Mouse (Mus musculus) heart, postnatal 36 days (tissue): Measurements from ENCODE around the gene Ube3b. TPM values are rescaled to one million over a fixed set of nuclear protein-coding genes. Genes with fewer than 3 reads are reported as not detected.
A peak's percentile ranks its signal among the peaks of the same experiment; 100 is the strongest.

ENCODE experiments used
- DNase-seq, 2 experiments: peaks; one replicate each; pipeline ENCODE4 v3.0.0; 2021 to 2022
- intact Hi-C: fragments of 180-260 bp; cut with DNase I; formaldehyde crosslinking; loops from one replicate; pipeline ENCODE4 v1.15.1; 2025
- total RNA-seq, 2 experiments: library from RNA; stranded (reverse); gene quantifications; 2 replicates each; pipeline ENCODE4 v1.2.3; 2021

The Ube3b gene
- total RNA-seq, 2 experiments from 2014 or later, result 82.8 to 96.4 TPM

- peak; percentile 39 to 52 for DNase-seq
- intact Hi-C loops, result loop anchor here (5.0 to 10.0 kb wide), 2 partner anchors 196 to 398 kb away; no protein-coding TSS in a partner anchor
Measured at GRCm38 (mm10) chr5:114373174-114373573, 7.2 kb upstream of the Ube3b start.

- no peak for DNase-seq
- intact Hi-C loops, result loop anchor here (5.0 to 10.0 kb wide), 2 partner anchors 196 to 399 kb away; no protein-coding TSS in a partner anchor
Measured at GRCm38 (mm10) chr5:114373581-114373980, 6.8 kb upstream of the Ube3b start.

- intact Hi-C loops, result loop anchor here (5.0 to 10.0 kb wide), 3 partner anchors 182 to 400 kb away; no protein-coding TSS in a partner anchor
- DNase-seq, result peak in 1 of 2 experiments; percentile 56
Measured at GRCm38 (mm10) chr5:114374409-114375213, 5.8 kb upstream of the Ube3b start.

- peak in 1 of 2 experiments; percentile 31 for DNase-seq
- intact Hi-C loops, result loop anchor here (5.0 to 10.0 kb wide), 2 partner anchors 186 to 404 kb away; no protein-coding TSS in a partner anchor
Measured at GRCm38 (mm10) chr5:114378177-114378920, 2.1 kb upstream of the Ube3b start.

- intact Hi-C loops, result loop anchor here (5.0 to 10.0 kb wide), 2 partner anchors 187 to 404 kb away; no protein-coding TSS in a partner anchor
- DNase-seq, result peak in 1 of 2 experiments; percentile 19
Measured at GRCm38 (mm10) chr5:114378936-114379335, 1.5 kb upstream of the Ube3b start.

- intact Hi-C loops, result loop anchor here (5.0 to 10.0 kb wide), 2 partner anchors 187 to 405 kb away; no protein-coding TSS in a partner anchor
- DNase-seq, result peak in 1 of 2 experiments; percentile 26
Measured at GRCm38 (mm10) chr5:114379763-114380162, 644 bp upstream of the Ube3b start.

- no peak for DNase-seq
- intact Hi-C loops, result no loop called here
Measured at GRCm38 (mm10) chr5:114381013-114381351, 575 bp downstream of the Ube3b start.

GRCm38 (mm10) chr5:114383184-114383904 is 2.9 kb downstream of the Ube3b start:
- intact Hi-C loops, result loop anchor here (1.0 kb wide), 2 partner anchors 27 to 71 kb away; no protein-coding TSS in a partner anchor
- peak; percentile 33 to 62 for DNase-seq

- intact Hi-C loops, result no loop called here
- no peak for DNase-seq
Measured at GRCm38 (mm10) chr5:114384448-114384847, 4.0 kb downstream of the Ube3b start.

GRCm38 (mm10) chr5:114393169-114393568 is 12.8 kb downstream of the Ube3b start:
- intact Hi-C loops, result no loop called here
- DNase-seq, result no peak

- intact Hi-C loops, result no loop called here
- DNase-seq, result no peak
Measured at GRCm38 (mm10) chr5:114406592-114406991, 26.2 kb downstream of the Ube3b start.

- DNase-seq, result no peak
- intact Hi-C loops, result no loop called here
Measured at GRCm38 (mm10) chr5:114407269-114407668, 26.9 kb downstream of the Ube3b start.

- DNase-seq, result no peak
- intact Hi-C loops, result no loop called here
Measured at GRCm38 (mm10) chr5:114407810-114408209, 27.4 kb downstream of the Ube3b start.

- intact Hi-C loops, result no loop called here
- DNase-seq, result no peak
Measured at GRCm38 (mm10) chr5:114408846-114409245, 28.4 kb downstream of the Ube3b start.

- no peak for DNase-seq
- intact Hi-C loops, result no loop called here
Measured at GRCm38 (mm10) chr5:114410429-114410828, 30.0 kb downstream of the Ube3b start.

GRCm38 (mm10) chr5:114412361-114412998 is 32.1 kb downstream of the Ube3b start:
- no peak for DNase-seq
- intact Hi-C loops, result no loop called here

- intact Hi-C loops, result no loop called here
- DNase-seq, result peak; percentile 17 to 22
Measured at GRCm38 (mm10) chr5:114413067-114413735, 32.8 kb downstream of the Ube3b start.

- DNase-seq, result no peak
- intact Hi-C loops, result no loop called here
Measured at GRCm38 (mm10) chr5:114415606-114416005, 35.2 kb downstream of the Ube3b start.

GRCm38 (mm10) chr5:114416855-114417254 is 36.4 kb downstream of the Ube3b start:
- intact Hi-C loops, result no loop called here
- DNase-seq, result no peak
